Mouse (Mus musculus) thymus, adult 2 months (tissue): Measurements from ENCODE around the gene Arpp21. TPM values are rescaled to one million over a fixed set of nuclear protein-coding genes. Genes with fewer than 3 reads are reported as not detected.
"Not testable (repeated sequence)": the region's sequence is repeated elsewhere in the genome, so short reads cannot be mapped to it uniquely, and the experiment has no call there.

ENCODE experiments used
- DNase-seq: peaks from one replicate; pipeline ENCODE4 v3.0.0; 2021
- H3K27ac ChIP-seq: fragments of 200-500 bp; 2 replicates; pipeline ENCODE4 v1.5.1; 2012; ENCODE audit warnings: low read length, control low read depth; ENCODE audit not compliant: control insufficient read depth, insufficient read depth
- H3K27me3 ChIP-seq: fragments of 200-500 bp; 2 replicates; pipeline ENCODE4 v1.6.1; 2012; ENCODE audit warnings: mild to moderate bottlenecking, low read length, moderate library complexity, mixed read lengths; ENCODE audit not compliant: control insufficient read depth, insufficient read depth
- H3K36me3 ChIP-seq: fragments of 200-500 bp; 2 replicates; pipeline ENCODE4 v1.6.1; 2012; ENCODE audit warnings: mild to moderate bottlenecking, low read length, moderate library complexity; ENCODE audit not compliant: control insufficient read depth, insufficient read depth
- H3K4me1 ChIP-seq: fragments of 200-500 bp; replicated peaks from 2 replicates; pipeline ENCODE4 v1.6.1; 2012; ENCODE audit warnings: low read length; ENCODE audit not compliant: control insufficient read depth, insufficient read depth
- H3K4me3 ChIP-seq: fragments of 200-500 bp; 2 replicates; pipeline ENCODE4 v1.5.1; 2012; ENCODE audit warnings: mild to moderate bottlenecking, low read length, control low read depth, moderate library complexity; ENCODE audit not compliant: control insufficient read depth, insufficient read depth
- CTCF ChIP-seq: fragments of 200-500 bp; IDR thresholded peaks from 2 replicates; pipeline ENCODE4 v1.5.1; 2012; ENCODE audit warnings: mild to moderate bottlenecking, control low read depth, low read length, moderate library complexity, borderline replicate concordance; ENCODE audit not compliant: control insufficient read depth, poor library complexity, insufficient read depth; ENCODE audit errors: extremely low read depth
- POLR2A ChIP-seq: fragments of 200-500 bp; IDR thresholded peaks from 2 replicates; pipeline ENCODE4 v1.6.1; 2012; ENCODE audit warnings: mild to moderate bottlenecking, low read length, control low read depth, moderate library complexity; ENCODE audit not compliant: control insufficient read depth, poor library complexity, insufficient read depth; ENCODE audit errors: extremely low read depth
- WGBS: fragments of 180-500 bp; shearing (Covaris S2); methylation state at CpG from one replicate; pipeline ENCODE4 v1.1.7; 2018; 5-methylcytosine and 5-hydroxymethylcytosine counted together
- polyA plus RNA-seq: library from polyadenylated mRNA; depleted of rRNA; stranded (reverse); fragments of >200 nt; gene quantifications from 2 replicates; pipeline ENCODE4 v1.2.3, GENCODE M21; 2012

The Arpp21 gene
- polyA plus RNA-seq, 1 experiment = 578 TPM

DNA sequence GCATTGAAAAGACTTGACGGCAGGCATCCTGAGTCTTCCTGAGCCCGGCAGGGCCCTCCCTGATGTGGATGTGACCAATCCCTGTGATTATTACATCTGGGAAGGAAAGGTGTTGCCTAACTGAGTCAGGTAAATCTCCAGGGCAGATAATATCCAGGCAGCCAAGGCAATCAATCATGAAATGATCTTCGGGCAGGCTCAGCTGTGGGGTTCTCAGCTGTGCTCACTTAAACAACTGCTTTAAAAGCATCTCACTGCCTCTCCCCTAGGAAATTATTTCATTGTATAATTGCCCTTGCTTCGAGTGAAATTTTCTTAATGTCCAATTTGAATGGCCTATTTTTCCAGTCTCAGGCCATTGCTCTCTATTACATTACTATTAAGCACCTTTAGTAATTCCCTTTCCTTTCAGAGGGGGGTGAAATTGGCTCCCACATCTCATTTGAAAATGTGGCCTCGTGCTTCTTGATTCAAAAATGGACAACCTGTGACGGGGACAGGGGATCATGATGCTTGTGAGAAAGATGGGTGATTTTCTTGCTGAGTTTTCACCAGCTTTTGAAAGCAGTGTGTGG lies 180.8 kb downstream of the Arpp21 start:
- DNase-seq = no peak
- H3K27me3 ChIP-seq = no peaks in the 10 kb centered on the region
- H3K36me3 ChIP-seq = peaks cover 12% of the 10 kb centered on the region
- no peak overlapping the region for H3K4me3 ChIP-seq
- H3K4me1 ChIP-seq = no peaks in the 10 kb centered on the region
- 93% methylated on average over 6 of the region's 6 CpGs for WGBS
- TF ChIP-seq POLR2A = no peak
- H3K27ac ChIP-seq = no peak overlapping the region

DNA sequence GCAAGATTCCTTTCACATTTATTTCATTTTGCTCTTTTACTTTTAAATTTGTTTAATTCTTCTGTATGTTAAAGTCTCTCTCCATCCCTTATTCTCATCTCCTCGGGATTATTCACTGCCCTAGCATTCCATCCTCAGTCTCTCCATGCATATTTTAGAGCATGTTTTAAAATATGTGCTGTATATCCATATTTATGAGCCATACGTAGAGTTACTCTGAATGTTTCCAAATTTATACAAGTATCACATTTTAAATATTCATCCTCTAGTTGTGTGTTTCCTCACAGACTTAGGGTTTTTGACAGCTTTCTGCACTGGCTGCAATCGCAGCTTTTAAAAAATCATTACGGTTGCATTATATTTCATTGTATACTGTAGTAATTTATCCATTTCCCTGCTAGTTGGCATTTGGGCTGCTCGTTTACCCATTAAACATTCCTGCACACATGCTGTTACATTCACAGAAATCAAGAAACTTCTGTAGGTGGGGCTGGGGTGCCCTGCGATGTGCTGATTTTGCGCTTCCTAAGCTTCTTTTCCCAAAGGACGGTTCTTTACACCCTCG lies 187.8 kb downstream of the Arpp21 start:
- TF ChIP-seq CTCF (no peak), POLR2A (no peak)
- Histone ChIP-seq H3K36me3 (no peaks in the 10 kb centered on the region), H3K27ac (no peak overlapping the region), H3K4me1 (no peaks in the 10 kb centered on the region), H3K4me3 (no peak overlapping the region), H3K27me3 (no peaks in the 10 kb centered on the region)
- DNase-seq = no peak
- 91% methylated on average over 9 of the region's 9 CpGs for WGBS

DNA sequence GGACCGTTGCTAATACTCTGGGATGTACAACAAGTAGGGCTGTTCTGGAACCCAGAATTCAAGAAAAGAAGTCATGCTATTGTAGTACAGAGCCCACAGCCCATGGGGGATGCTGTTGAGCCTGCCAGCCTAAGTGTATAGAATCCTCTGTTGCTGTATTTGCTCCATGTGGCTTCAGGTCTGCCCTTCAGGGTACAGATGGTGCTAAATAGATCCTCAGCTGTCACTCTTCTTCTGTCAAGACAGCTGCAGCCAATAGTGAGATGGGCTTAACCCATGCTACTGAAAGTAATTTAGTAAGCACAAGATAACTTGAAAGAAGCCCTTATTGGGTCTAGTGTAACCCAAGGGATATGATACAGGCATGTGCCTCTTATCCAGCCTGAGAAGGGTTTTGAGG lies 195.2 kb downstream of the Arpp21 start:
- WGBS = 100% methylated on average over 1 of the region's 1 CpGs
- no peak overlapping the region for H3K4me3 ChIP-seq
- no peak overlapping the region for H3K27ac ChIP-seq
- H3K36me3 ChIP-seq = no peaks in the 10 kb centered on the region
- TF ChIP-seq CTCF (no peak), POLR2A (no peak)
- no peaks in the 10 kb centered on the region for H3K4me1 ChIP-seq
- no peaks in the 10 kb centered on the region for H3K27me3 ChIP-seq
- DNase-seq = no peak

DNA sequence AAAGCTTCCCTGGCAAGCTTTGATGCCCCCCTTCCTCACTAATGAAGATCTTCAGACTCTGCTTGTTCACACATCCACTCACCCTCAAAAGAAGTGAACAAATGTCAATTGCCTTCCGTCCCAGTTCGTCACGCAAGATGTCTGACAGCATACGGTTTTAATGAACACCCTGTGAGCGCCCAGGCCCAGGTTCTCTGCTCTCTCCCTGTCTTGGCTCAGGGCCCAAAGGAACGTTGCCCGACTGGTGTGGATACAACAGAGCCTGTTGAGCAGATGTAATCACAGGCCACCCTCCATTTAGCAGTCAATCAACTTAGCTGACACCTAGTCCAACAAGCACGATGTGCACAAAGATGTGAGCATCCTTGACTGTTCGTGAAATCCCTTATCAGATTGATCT lies 198.0 kb downstream of the Arpp21 start:
- 79% methylated on average over 9 of the region's 9 CpGs for WGBS
- TF ChIP-seq POLR2A = no peak
- TF ChIP-seq CTCF = no peak
- H3K4me1 ChIP-seq = no peaks in the 10 kb centered on the region

DNA sequence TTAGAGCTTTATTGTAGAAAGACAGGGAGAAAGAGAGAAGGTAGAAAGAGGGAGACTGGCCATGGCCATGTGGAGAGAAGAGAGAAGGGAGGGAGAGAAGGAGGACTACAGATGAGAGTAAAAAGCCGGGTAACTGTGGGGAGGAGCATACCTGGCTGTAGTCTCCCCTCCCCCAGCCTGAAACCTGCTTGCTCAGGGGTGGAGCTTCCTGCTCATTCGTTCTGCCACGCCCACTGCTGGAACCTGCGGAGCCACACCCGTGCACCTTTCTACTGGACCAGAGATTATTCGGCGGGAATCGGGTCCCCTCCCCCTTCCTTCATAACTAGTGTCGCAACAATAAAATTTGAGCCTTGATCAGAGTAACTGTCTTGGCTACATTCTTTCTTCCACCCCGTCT lies 201.9 kb downstream of the Arpp21 start:
- H3K4me1 ChIP-seq, H3K27me3 ChIP-seq, H3K4me3 ChIP-seq, DNase-seq, H3K36me3 ChIP-seq, H3K27ac ChIP-seq: not testable (repeated sequence)
- 67% methylated on average over 6 of the region's 10 CpGs for WGBS

More for the DNA sequence above, 198.0 kb downstream of the Arpp21 start:
- no peak overlapping the region for H3K4me3 ChIP-seq
- no peak overlapping the region for H3K27ac ChIP-seq
- DNase-seq = no peak
- H3K36me3 ChIP-seq = no peaks in the 10 kb centered on the region
- no peaks in the 10 kb centered on the region for H3K27me3 ChIP-seq

DNA sequence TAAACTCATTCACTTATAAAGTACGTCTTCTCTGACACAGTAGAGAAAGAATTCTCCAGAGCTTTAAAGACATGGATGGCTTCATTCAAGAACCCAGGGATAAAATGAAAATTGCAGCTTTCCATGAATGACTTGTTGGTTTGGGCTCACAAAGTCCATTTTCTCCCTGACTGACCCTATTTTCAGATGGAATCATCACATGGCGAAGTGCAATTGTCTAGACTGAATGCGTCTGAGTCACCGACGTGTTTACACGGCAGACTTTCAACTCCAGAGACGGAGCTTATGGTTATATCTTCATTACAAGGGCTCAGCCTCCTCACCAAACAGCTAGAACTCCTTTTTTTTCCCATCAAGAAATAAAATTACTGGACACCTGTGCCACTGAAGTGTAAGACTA lies 203.6 kb downstream of the Arpp21 start:
- 94% methylated on average over 7 of the region's 7 CpGs for WGBS
- TF ChIP-seq POLR2A = no peak
- no peak for TF ChIP-seq CTCF
- Histone ChIP-seq H3K36me3 (no peaks in the 10 kb centered on the region), H3K4me3 (no peak overlapping the region), H3K27ac (no peak overlapping the region), H3K27me3 (no peaks in the 10 kb centered on the region), H3K4me1 (no peaks in the 10 kb centered on the region)
- DNase-seq = no peak

DNA sequence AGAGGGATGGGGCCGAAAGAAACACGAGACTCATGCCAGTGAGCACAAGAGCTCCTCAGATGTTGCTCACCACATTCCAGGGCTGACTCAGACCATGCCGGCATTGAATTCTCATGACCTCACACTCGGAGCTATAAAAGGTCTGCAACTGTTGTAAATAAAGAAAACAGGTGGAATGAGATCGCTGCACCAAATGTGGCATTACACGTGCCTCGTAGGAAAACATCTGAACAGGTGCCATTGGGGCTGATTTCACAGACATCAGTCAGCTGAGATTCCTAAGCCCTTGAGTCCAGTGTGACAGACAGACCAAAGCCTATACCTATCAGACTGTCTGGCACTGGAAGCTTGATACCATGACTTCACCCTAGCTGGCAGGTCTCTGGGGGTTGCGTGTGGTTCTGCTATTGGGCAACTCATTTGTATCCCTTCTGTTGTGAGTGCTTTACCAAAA lies 212.1 kb downstream of the Arpp21 start:
- Histone ChIP-seq H3K36me3 (no peaks in the 10 kb centered on the region), H3K27ac (no peak overlapping the region), H3K27me3 (no peaks in the 10 kb centered on the region), H3K4me1 (no peaks in the 10 kb centered on the region), H3K4me3 (no peak overlapping the region)
- DNase-seq = no peak
- WGBS = 86% methylated on average over 8 of the region's 8 CpGs
- TF ChIP-seq POLR2A (no peak), CTCF (no peak)
